Mouse (Mus musculus) neural tube, embryonic 15.5 days (tissue): Measurements from ENCODE around the gene Mad1l1. TPM values are rescaled to one million over a fixed set of nuclear protein-coding genes. Genes with fewer than 3 reads are reported as not detected.

Experiments used
- ATAC-seq: fragments of 200-750 bp; cut with Nextera tagmentation; 2 replicates; pipeline ENCODE4 v1.8.0; 2017; ENCODE audit warnings: mild to moderate bottlenecking, moderate TSS enrichment, moderate library complexity; ENCODE audit not compliant: low FRiP score
- H3K27ac ChIP-seq: fragments of 300-500 bp; sonication (generic); replicated peaks from 2 replicates; pipeline ENCODE4 v1.5.1; 2015; ENCODE audit warnings: mild to moderate bottlenecking, inconsistent platforms
- H3K27me3 ChIP-seq: fragments of 300-500 bp; sonication (generic); replicated peaks from 2 replicates; pipeline ENCODE4 v1.6.1; 2015; ENCODE audit warnings: inconsistent platforms
- H3K36me3 ChIP-seq: fragments of 300-500 bp; sonication (generic); 2 replicates; pipeline ENCODE4 v1.6.1; 2015; ENCODE audit warnings: inconsistent platforms
- H3K4me1 ChIP-seq: fragments of 300-500 bp; sonication (generic); 2 replicates; pipeline ENCODE4 v1.6.1; 2015; ENCODE audit warnings: inconsistent platforms
- H3K4me2 ChIP-seq: fragments of 300-500 bp; sonication (generic); 2 replicates; pipeline ENCODE4 v1.6.1; 2015; ENCODE audit warnings: inconsistent platforms, mild to moderate bottlenecking, moderate library complexity
- H3K4me3 ChIP-seq: fragments of 300-500 bp; sonication (generic); replicated peaks from 2 replicates; pipeline ENCODE4 v1.5.1; 2015; ENCODE audit warnings: mild to moderate bottlenecking, inconsistent platforms
- H3K9ac ChIP-seq: fragments of 300-500 bp; sonication (generic); replicated peaks from 2 replicates; pipeline ENCODE4 v1.6.1; 2015; ENCODE audit warnings: mild to moderate bottlenecking, inconsistent platforms
- H3K9me3 ChIP-seq: fragments of 300-500 bp; sonication (generic); replicated peaks from 2 replicates; pipeline ENCODE4 v1.6.1; 2016; ENCODE audit warnings: inconsistent platforms
- WGBS: fragments of 180-500 bp; shearing (Covaris S2); methylation state at CpG from one replicate; pipeline ENCODE4 v1.1.7; 2015; ENCODE audit warnings: mixed read lengths; 5-methylcytosine and 5-hydroxymethylcytosine counted together
- polyA plus RNA-seq: library from polyadenylated mRNA; unstranded; fragments of >200 nt; fragmentation: Nextera tagmentation; extraction: Ambion mirVana; gene quantifications from 2 replicates; pipeline ENCODE4 v1.2.1, GENCODE M21; 2015

Gene Mad1l1
- polyA plus RNA-seq, 1 experiment from 2014 or later, result 29.6 TPM

- no peaks in the 10 kb centered on the region for H3K9me3 ChIP-seq
- no peaks in the 10 kb centered on the region for H3K36me3 ChIP-seq
- no peaks in the 10 kb centered on the region for H3K27me3 ChIP-seq
- peaks cover 31% of the 10 kb centered on the region for H3K4me1 ChIP-seq
- H3K4me2 ChIP-seq, result no peak overlapping the region
- H3K27ac ChIP-seq, result no peak overlapping the region
- no peak for ATAC-seq
- WGBS, result 75% methylated on average over 1 of the region's 1 CpGs
- H3K4me3 ChIP-seq, result no peak overlapping the region
- H3K9ac ChIP-seq, result no peak overlapping the region
These were observed 149.6 kb downstream of the Mad1l1 start for GRCm38 (mm10) chr5:140171710-140172109.

DNA sequence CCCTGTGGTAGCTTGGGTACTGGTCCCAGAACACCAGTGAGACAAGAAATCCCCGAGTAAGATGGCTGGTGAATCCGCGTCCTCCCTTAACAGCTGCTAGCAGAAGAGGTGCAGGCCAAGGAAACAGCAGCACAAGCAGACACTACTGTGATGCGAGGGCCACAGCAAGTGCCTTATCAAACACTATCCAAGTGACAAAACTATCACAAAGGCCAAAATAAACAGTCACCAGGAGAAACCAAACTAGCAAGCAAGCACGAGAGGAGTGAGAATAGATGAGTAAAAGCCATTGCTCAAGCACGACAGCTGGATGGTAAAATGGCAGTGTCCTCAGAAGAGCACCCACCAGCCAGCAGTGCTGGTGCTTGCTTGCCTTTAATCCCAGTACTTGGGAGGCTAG lies 153.8 kb downstream of the Mad1l1 start:
- no peaks in the 10 kb centered on the region for H3K36me3 ChIP-seq
- H3K4me3 ChIP-seq, result no peak overlapping the region
- H3K4me1 ChIP-seq, result peaks cover 4% of the 10 kb centered on the region; the same call in 1 of the 2 replicates
- H3K4me2 ChIP-seq, result no peak overlapping the region
- no peaks in the 10 kb centered on the region for H3K27me3 ChIP-seq
- H3K9ac ChIP-seq, result no peak overlapping the region
- no peaks in the 10 kb centered on the region for H3K9me3 ChIP-seq
- 79% methylated on average over 6 of the region's 6 CpGs for WGBS
- no peak overlapping the region for H3K27ac ChIP-seq
- ATAC-seq, result no peak

DNA sequence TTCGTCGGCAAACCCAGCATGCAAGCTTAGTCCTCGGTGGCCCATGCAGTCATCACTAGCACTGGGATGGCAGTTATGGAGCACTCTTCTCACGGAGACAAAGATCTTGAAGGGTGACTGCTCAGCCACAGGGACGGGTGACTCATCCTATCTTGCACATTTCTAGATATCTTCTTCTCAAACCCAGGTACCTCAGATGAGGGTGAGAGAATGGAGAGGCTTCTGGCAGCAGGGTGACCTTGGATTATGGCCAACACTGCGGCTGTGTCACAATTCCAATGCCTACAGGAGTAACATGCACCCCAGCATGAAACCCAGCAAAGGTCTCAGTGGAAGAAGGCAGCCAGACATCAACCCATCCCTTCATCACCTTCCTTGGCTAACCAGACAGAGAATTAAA lies 154.3 kb downstream of the Mad1l1 start:
- no peaks in the 10 kb centered on the region for H3K27me3 ChIP-seq
- peaks cover 4% of the 10 kb centered on the region; the same call in 1 of the 2 replicates for H3K4me1 ChIP-seq
- H3K36me3 ChIP-seq, result no peaks in the 10 kb centered on the region
- no peak for ATAC-seq
- H3K9me3 ChIP-seq, result no peaks in the 10 kb centered on the region
- 89% methylated on average over 6 of the region's 6 CpGs for WGBS
- no peak overlapping the region for H3K9ac ChIP-seq
- H3K27ac ChIP-seq, result no peak overlapping the region
- H3K4me3 ChIP-seq, result no peak overlapping the region
- no peak overlapping the region for H3K4me2 ChIP-seq

GRCm38 (mm10) chr5:140163947-140164346 lies 157.4 kb downstream of the Mad1l1 start:
- ATAC-seq, result no peak
- H3K36me3 ChIP-seq, result no peaks in the 10 kb centered on the region
- WGBS, result 91% methylated on average over 6 of the region's 6 CpGs

DNA sequence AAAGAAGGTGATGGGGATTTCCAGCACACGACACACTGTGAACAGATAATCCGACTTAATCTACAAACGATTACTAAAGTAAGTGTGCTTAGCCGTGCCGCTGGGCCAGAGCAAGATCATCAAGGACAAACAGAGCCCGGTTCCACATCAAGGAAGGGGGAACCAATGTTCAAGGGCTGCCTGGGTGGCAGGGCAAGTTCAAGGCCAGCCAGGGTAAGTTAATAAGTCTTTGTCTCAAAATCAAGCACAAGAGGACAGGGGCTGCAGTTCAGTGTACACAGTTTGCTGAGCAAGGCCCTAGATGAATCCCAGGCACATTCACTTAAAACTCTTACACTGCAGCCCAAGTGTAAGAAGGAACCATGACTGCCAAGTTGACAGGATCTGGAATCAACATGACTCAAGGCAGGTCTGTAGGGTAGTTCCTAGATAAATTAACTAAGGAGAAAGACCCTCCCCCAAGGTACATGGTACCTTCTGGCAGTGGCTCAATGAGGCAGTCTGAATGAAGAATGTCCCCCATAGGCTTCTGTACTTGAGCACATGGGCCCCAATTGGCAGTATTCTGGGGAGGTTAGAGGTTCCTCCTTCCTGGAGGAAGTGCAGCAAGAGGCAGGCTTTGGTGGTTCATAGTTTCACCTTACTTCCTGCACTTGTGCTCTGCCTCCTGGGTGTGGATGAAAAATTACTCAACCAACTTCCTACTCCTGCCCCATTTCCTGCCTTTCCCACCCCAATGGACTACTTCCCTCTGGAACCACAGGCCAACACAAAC lies 159.1 kb downstream of the Mad1l1 start:
- H3K9ac ChIP-seq, result no peak overlapping the region
- no peak for ATAC-seq
- H3K9me3 ChIP-seq, result no peaks in the 10 kb centered on the region
- H3K4me3 ChIP-seq, result no peak overlapping the region
- H3K4me2 ChIP-seq, result no peak overlapping the region
- no peaks in the 10 kb centered on the region for H3K27me3 ChIP-seq
- no peak overlapping the region for H3K27ac ChIP-seq
- H3K4me1 ChIP-seq, result peaks cover 4% of the 10 kb centered on the region; the same call in 1 of the 2 replicates
- WGBS, result 90% methylated on average over 6 of the region's 6 CpGs
- no peaks in the 10 kb centered on the region for H3K36me3 ChIP-seq

More at GRCm38 (mm10) chr5:140163947-140164346, 157.4 kb downstream of the Mad1l1 start:
- H3K27ac ChIP-seq, result no peak overlapping the region
- no peak overlapping the region for H3K4me3 ChIP-seq
- peaks cover 4% of the 10 kb centered on the region; the same call in 1 of the 2 replicates for H3K4me1 ChIP-seq
- H3K9ac ChIP-seq, result no peak overlapping the region
- H3K9me3 ChIP-seq, result no peaks in the 10 kb centered on the region
- no peaks in the 10 kb centered on the region for H3K27me3 ChIP-seq
- no peak overlapping the region for H3K4me2 ChIP-seq

- no peak for ATAC-seq
These were observed 162.3 kb downstream of the Mad1l1 start for GRCm38 (mm10) chr5:140159007-140159406.

GRCm38 (mm10) chr5:140157886-140158627 lies 163.3 kb downstream of the Mad1l1 start:
- H3K27ac ChIP-seq, result no peak overlapping the region
- no peaks in the 10 kb centered on the region for H3K9me3 ChIP-seq
- H3K4me1 ChIP-seq, result 0 out of 2 replicates have a peak, but pooled peaks cover under 1% of the 10 kb centered on the region
- H3K4me2 ChIP-seq, result no peak overlapping the region
- no peak overlapping the region for H3K9ac ChIP-seq
- ATAC-seq, result no peak
- no peak overlapping the region for H3K4me3 ChIP-seq
- WGBS, result 90% methylated on average over 1 of the region's 1 CpGs
- H3K27me3 ChIP-seq, result no peaks in the 10 kb centered on the region
- no peaks in the 10 kb centered on the region for H3K36me3 ChIP-seq

More at GRCm38 (mm10) chr5:140159007-140159406, 162.3 kb downstream of the Mad1l1 start:
- Histone ChIP-seq H3K36me3 (no peaks in the 10 kb centered on the region), H3K4me3 (no peak overlapping the region), H3K9me3 (no peaks in the 10 kb centered on the region), H3K9ac (no peak overlapping the region), H3K4me2 (no peak overlapping the region), H3K27ac (no peak overlapping the region), H3K4me1 (no peaks in the 10 kb centered on the region), H3K27me3 (no peaks in the 10 kb centered on the region)
- WGBS, result 93% methylated on average over 4 of the region's 4 CpGs

- 69% methylated on average over 3 of the region's 3 CpGs for WGBS
- Histone ChIP-seq H3K4me2 (no peak overlapping the region), H3K4me1 (peaks cover 17% of the 10 kb centered on the region; the same call in 1 of the 2 replicates), H3K27ac (no peak overlapping the region), H3K4me3 (no peak overlapping the region), H3K27me3 (no peaks in the 10 kb centered on the region), H3K36me3 (no peaks in the 10 kb centered on the region), H3K9ac (no peak overlapping the region), H3K9me3 (no peaks in the 10 kb centered on the region)
- ATAC-seq, result no peak
These were observed 167.2 kb downstream of the Mad1l1 start for GRCm38 (mm10) chr5:140154166-140154565.

DNA sequence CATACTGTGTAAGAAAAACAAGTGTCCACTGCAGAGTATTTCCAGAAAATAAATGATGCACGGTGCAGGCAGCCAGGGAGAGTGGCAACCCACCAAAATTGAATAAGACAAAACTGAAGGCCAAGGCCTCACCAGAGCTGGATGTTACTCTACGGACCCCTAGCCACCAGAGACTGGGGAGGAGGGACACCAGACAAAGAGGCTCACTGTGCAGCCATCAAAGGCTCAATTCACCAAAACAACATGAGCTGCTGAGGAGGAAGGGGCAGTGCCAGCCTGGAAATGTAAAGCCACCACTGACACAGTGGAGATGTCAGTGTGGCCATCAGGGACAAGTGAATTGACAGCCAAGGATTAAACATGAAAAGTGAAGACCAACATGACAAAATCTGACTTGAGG lies 169.5 kb downstream of the Mad1l1 start:
- no peaks in the 10 kb centered on the region for H3K9me3 ChIP-seq
- peak; percentile 35; the same call in 1 of the 2 replicates for ATAC-seq
- H3K27me3 ChIP-seq, result no peaks in the 10 kb centered on the region
- 17% methylated on average over 2 of the region's 2 CpGs for WGBS
- no peak overlapping the region for H3K4me2 ChIP-seq
- peak overlapping the region; percentile 67 for H3K27ac ChIP-seq
- H3K9ac ChIP-seq, result no peak overlapping the region
- H3K4me1 ChIP-seq, result peaks cover 23% of the 10 kb centered on the region
- H3K4me3 ChIP-seq, result no peak overlapping the region
- H3K36me3 ChIP-seq, result no peaks in the 10 kb centered on the region

- WGBS, result 49% methylated on average over 2 of the region's 2 CpGs
- peak overlapping the region; percentile 67 for H3K27ac ChIP-seq
- H3K9ac ChIP-seq, result no peak overlapping the region
- H3K27me3 ChIP-seq, result no peaks in the 10 kb centered on the region
- H3K4me1 ChIP-seq, result peaks cover 29% of the 10 kb centered on the region
- H3K4me3 ChIP-seq, result no peak overlapping the region
- H3K4me2 ChIP-seq, result no peak overlapping the region
- ATAC-seq, result no peak
- H3K9me3 ChIP-seq, result no peaks in the 10 kb centered on the region
- H3K36me3 ChIP-seq, result no peaks in the 10 kb centered on the region
These were observed 170.2 kb downstream of the Mad1l1 start for GRCm38 (mm10) chr5:140151180-140151579.

DNA sequence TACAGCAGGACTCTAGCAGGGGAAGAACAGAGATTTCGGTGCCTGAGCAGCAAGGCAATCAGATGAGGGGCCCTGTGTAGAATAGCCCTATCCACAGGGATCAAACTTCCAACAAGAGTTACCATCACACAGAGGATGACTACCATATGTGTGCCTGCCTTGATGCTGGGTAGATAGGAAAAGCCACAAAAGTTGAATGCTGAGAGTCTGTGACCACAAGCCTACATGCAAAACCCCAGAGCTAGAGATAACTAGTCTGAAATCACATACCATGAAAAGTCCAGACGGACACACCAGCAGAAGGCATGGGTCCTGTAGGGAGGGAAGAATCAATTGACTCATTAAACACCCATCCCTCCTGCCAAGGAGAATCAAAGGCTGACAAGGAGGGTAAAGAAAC lies 170.7 kb downstream of the Mad1l1 start:
- no peak for ATAC-seq
- Histone ChIP-seq H3K9ac (no peak overlapping the region), H3K36me3 (no peaks in the 10 kb centered on the region), H3K27me3 (no peaks in the 10 kb centered on the region), H3K9me3 (no peaks in the 10 kb centered on the region), H3K27ac (no peak overlapping the region), H3K4me2 (no peak overlapping the region), H3K4me3 (no peak overlapping the region), H3K4me1 (peaks cover 30% of the 10 kb centered on the region)
- WGBS, result 81% methylated on average over 2 of the region's 2 CpGs

GRCm38 (mm10) chr5:140150136-140150535 lies 171.2 kb downstream of the Mad1l1 start:
- no peak overlapping the region for H3K9ac ChIP-seq
- ATAC-seq, result no peak
- WGBS, result 97% methylated on average over 5 of the region's 5 CpGs
- H3K9me3 ChIP-seq, result no peaks in the 10 kb centered on the region
- H3K27ac ChIP-seq, result no peak overlapping the region
- no peak overlapping the region for H3K4me2 ChIP-seq
- H3K27me3 ChIP-seq, result no peaks in the 10 kb centered on the region
- no peaks in the 10 kb centered on the region for H3K36me3 ChIP-seq
- H3K4me3 ChIP-seq, result no peak overlapping the region
- peaks cover 30% of the 10 kb centered on the region for H3K4me1 ChIP-seq
